Mouse (Mus musculus) left cerebral cortex, adult 18-20 months (tissue): ENCODE results near the gene Cth. TPM values are rescaled to one million over a fixed set of nuclear protein-coding genes. Genes with fewer than 3 reads are reported as not detected.

ENCODE experiments used
- DNase-seq, 2 experiments: peaks; one replicate each; pipeline ENCODE4 v3.0.0; 2021 to 2022; ENCODE audit warnings: low spot score in 2 of 2, mixed read lengths in 1 of 2
- total RNA-seq, 2 experiments: library from RNA; stranded (reverse); gene quantifications; 2 replicates each; pipeline ENCODE4 v1.2.3; 2021

The Cth gene
- total RNA-seq, 2 experiments from 2014 or later: 3.2 to 4.7 TPM

GRCm38 (mm10) chr3:157916336-157916735 lies 8.5 kb downstream of the Cth start:
- DNase-seq: no peak

GRCm38 (mm10) chr3:157912155-157912554 lies 12.7 kb downstream of the Cth start:
- no peak for DNase-seq

DNA sequence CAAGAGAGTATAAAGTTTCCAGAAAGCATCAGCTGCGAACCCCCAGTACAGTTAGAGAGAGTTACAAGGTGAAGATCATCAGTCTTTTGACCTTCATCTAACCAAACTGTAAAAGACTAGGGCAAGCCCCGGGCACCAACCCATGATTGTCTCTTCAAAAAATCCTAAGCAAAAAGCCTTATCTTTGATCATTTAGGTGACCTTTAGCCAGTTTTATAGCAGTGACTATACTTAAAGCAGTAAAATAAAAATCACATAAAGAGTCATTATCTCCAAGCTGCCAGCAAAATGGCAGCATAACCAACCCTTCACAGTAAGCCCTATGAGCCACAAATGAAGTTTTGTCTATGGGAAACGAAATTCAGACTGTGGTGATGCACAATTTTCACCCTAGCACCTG lies 14.6 kb downstream of the Cth start:
- no peak for DNase-seq

GRCm38 (mm10) chr3:157908166-157908565 lies 16.7 kb downstream of the Cth start:
- DNase-seq: no peak

- no peak for DNase-seq
These were observed 23.2 kb downstream of the Cth start for GRCm38 (mm10) chr3:157901721-157902120.

GRCm38 (mm10) chr3:157899986-157900385 lies 24.9 kb downstream of the Cth start:
- no peak for DNase-seq

- no peak for DNase-seq
These were observed 27.2 kb downstream of the Cth start for GRCm38 (mm10) chr3:157897645-157898044.

DNA sequence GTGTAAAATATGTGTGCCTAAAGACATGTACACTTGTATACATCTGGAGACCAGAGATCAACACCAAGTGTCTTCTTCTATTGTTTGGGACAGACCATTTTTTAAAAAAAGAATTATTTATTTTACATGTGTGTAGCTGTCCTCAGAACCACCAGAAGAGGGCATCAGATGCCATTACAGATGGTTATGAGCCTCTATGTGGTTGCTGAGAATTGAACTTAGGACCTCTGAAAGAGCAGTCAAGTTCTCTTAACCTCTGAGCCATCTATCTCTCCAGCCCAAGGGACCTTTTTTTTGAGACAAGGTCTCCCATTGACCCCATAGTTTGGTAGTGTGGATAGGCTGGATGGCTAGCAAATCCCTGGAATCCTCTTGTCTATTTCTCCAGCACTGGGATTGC lies 33.1 kb downstream of the Cth start:
- DNase-seq: no peak

DNA sequence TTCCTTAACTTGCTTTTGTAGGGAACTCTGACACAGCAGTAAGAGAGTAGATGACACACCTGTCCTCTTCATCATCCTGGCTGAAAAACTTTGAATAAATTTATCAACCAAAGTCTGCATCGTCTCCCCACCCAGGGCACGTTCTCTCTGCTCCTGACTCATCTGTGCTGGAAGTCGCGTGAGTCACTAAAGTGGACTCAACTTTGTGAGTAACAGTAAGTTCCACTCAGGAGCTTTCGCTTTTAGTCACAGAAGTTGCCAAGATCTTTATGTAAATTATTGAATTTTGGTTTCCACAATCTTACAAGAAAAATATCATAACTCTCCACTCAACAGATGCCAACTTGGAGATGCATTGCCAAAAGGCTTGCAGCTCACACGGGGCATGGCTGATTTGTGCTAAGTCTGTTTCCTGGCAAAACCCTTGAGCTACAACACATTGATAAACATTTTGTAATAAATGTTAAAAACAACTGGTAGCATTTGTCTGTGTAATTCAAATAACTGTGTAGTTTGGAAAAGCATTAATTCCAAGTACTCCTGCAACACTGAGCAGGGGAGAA lies 40.7 kb downstream of the Cth start:
- DNase-seq: peak; percentile 7 to 27

DNA sequence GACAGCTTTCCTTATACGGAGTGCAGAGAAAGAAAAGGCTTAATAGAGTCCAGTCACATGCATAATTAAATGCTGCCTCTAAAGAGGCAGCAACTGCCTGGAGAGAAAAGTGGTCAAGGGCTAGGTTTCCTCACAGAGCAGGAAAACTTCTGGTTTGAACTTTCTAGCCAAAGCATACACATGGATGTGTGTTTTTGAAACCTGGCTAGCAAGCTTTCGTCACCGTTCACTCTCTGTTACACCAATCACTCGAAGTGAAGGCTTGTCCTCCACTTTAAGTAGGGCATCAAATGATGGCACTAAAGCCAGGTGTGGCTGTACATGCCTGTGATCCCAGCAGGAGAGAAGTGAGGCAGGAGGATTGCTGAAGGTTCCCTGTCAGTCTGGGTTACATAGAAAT lies 41.8 kb downstream of the Cth start:
- no peak for DNase-seq

DNA sequence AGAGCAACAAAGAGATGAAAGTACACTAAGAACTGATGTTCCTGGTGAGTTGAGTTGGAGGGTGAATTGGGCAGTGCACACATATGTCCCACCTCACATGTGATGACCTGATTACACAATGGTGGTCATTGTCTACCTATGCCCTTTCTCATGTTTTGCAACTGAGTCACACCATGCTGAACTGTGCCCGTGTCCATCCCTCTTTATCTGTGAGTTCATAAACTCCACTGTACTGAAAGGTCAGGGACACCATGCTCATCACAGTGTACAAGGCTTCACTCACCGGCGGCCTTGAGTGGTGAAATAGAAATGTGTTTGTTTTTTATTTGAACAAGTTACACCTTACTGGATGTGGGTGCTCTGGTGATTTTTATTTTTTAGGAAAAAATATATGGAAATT lies 42.9 kb downstream of the Cth start:
- DNase-seq: no peak

GRCm38 (mm10) chr3:157880983-157881382 lies 43.9 kb downstream of the Cth start:
- DNase-seq: no peak

DNA sequence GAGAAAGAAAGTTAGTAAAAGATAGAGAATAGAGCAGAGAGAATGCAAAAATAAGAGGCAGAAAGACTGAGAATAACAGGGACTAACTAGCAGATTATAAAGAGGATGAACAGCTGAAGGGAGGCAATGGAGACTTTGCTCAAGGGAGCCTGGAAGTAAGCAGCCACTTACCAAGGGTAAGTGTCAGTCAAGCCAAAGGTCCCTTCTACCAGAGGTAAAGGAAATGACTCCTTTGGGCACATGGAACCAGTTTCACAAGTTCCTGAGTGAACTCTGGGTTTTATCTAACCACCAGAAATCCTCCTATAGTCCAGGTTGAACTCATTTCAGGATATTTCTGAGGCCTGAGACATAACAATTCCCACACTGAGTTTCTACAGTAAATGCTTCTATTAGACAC lies 47.0 kb downstream of the Cth start:
- DNase-seq: no peak

GRCm38 (mm10) chr3:157876439-157877156 lies 48.3 kb downstream of the Cth start:
- DNase-seq: peak; percentile 48 to 63

- DNase-seq: no peak
These were observed 52.0 kb downstream of the Cth start for GRCm38 (mm10) chr3:157872897-157873296.

- no peak for DNase-seq
These were observed 57.0 kb downstream of the Cth start for GRCm38 (mm10) chr3:157867836-157868235.

DNA sequence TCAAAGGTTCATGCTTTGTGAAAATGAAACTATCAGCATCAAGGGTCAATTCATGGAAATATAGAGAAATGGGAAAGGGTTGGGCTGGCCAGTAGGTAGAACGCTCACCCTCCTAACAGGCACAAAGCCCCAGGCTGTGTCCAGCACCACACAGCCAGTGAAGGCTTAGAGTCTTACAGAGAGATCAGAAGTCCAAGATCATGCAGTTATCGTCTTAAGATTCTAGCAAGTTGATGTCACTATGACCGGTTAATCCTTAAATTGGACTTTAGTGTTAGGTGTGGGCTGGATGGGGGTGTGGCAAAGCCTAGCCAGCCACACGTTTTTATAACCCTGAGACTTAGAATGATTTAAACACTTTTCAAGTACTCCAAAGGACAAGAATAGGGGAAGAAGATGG lies 58.6 kb downstream of the Cth start:
- no peak for DNase-seq

DNA sequence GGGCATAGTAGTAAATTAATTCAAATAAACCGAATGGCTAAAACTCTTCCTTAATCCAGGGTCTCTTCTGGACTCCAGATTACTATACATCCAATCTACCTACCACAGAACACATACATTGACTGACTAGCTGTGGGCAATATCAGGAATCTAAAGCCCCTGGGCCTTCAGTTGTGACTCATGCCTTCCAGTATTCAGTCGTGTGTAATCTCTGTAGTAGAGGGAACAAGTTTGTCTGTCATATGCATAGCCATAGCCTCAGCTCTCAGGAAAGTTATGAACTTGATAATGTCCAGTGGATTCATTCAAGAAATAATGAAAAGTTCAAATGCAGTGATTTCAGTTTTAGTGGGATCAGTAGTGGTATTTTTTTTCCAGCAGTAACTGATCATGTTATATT lies 59.0 kb downstream of the Cth start:
- no peak for DNase-seq

DNA sequence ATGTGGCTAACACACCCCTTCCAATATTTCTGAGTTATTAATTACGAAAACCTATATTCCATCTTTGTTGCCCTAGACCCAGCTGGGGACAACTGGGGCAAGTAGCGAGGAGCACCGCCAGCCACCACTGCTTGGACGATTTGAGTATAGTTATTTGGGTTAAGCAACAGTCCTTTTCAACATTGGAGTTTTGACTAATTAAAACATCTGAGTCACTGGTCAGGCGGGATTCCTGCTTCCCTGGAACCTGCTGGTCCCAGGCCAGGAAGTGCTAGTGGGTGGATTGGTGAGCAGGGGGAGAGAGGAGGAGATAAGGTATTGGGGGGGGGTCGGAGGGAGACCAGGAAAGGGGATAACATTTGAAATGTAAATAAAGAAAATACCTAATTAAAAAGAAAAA lies 59.4 kb downstream of the Cth start:
- DNase-seq: no peak

DNA sequence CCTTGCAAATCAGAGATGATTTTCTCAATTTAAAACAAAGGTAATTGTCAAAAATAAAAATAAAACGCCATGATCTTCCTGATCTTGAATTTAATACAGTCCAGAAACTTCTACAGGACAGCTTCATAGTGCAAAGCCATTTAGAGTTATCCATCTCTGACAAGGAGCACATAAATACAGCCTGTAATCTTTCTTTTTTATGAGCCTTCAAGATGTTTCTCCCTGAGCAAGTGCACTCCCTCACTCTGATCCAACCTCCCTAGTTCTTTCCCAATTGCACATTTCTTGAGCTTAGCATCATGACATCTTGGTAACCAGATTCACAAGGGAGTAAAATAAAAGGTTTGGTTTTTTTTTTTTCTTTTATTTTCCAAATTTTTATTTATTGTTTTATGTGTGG lies 72.1 kb downstream of the Cth start:
- DNase-seq: no peak

DNA sequence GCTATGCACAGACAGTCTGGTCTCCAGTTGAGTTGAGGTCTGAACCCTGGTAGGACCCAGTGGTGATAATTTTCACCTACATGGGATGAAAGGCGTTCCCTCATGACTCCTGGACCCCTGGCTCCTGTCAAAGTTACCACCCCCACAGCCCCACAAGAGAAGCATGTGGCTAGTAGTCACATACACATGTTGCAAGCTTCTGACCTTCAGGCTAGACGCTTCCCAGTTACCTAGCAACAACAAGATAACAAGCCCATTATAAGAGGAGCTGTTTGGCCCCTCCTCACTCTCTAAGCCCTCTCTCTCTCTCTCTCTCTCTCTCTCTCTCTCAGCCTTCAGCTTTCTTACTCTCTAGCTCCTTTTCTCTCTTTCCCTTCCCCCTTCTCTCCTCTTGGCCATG lies 76.4 kb downstream of the Cth start:
- no peak for DNase-seq

GRCm38 (mm10) chr3:157847338-157848284 lies 77.3 kb downstream of the Cth start:
- DNase-seq: no peak
